Mouse (Mus musculus) G1E (cell line): ENCODE results near the gene Srsf9.

ENCODE experiments used
- CTCF ChIP-seq: IDR thresholded peaks from 2 replicates; pipeline ENCODE4 v1.5.1; 2012; ENCODE audit warnings: low read depth, low read length, inconsistent platforms, mixed read lengths
- TAL1 ChIP-seq: conservative IDR thresholded peaks from 2 replicates; pipeline ENCODE4 v1.6.1; 2012; ENCODE audit warnings: low read depth, low read length, inconsistent platforms, mixed read lengths

DNA sequence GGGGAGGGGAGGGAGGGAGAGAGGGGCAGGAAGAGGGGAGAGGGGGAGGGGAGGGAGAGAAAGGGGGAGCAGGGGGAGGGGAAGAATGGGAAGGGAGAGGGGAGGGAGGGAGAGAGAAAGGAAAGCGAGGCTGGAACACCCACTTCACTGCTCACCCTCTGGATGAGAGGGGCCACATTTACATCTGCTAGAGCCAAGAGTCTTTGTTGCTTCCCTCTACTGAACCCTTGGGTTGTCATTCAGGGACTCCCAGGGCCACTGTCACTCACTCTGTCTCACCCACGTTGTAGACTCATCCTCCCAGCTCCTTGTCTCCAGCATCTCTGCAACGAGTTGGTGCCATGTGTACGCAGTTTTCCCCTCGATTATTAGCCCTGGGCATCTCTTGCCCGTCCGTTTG lies 35.2 kb downstream of the Srsf9 start:
- TF ChIP-seq CTCF (no peak), TAL1 (no peak)
